Mouse (Mus musculus): ENCODE data around the gene Gm20852. TPM values are rescaled to one million over a fixed set of nuclear protein-coding genes. Genes with fewer than 3 reads are reported as not detected.
"Not testable (repeated sequence)": the region's sequence is repeated elsewhere in the genome, so short reads cannot be mapped to it uniquely, and the experiment has no call there.

The Gm20852 gene
- not detected for total RNA-seq (2021)
- long read RNA-seq, experiment 1 = 0 reads
- long read RNA-seq, experiment 2 = 0 reads

- intact Hi-C loops (cut with DNase I; ENCODE audit: low total_unique reads); DNase-seq: not testable (repeated sequence)
These were observed at the start of gene Gm20852 for GRCm38 (mm10) chrY:66742023-66742422. Gene Gm20852 (minus strand): TSS chrY:66742123.

Measured in gastrocnemius, postnatal 14 days (tissue).